Mouse (Mus musculus) spleen, embryonic (tissue): ENCODE measurements around the gene Radil.

Experiments used
- CTCF ChIA-PET: fragments of 350-600 bp; sonication (Branson Sonifier 250); formaldehyde crosslinking; loops from one replicate; lab custom pipeline; 2022; lab: Charles Lee

Radil gene

GRCm38 (mm10) chr5:142545014-142545795 lies 5.7 kb downstream of the Radil start:
- CTCF ChIA-PET = no interaction called here

GRCm38 (mm10) chr5:142537286-142537685 lies 13.6 kb downstream of the Radil start:
- CTCF ChIA-PET = no interaction called here

- CTCF ChIA-PET = no interaction called here
Observed at GRCm38 (mm10) chr5:142535388-142535787, 15.5 kb downstream of the Radil start.

- CTCF ChIA-PET = no interaction called here
Observed at GRCm38 (mm10) chr5:142529915-142530314, 21.0 kb downstream of the Radil start, which contains the start of gene Papolb. Papolb (minus strand) TSS chr5:142530076.

GRCm38 (mm10) chr5:142524711-142525464 lies 26.0 kb downstream of the Radil start:
- CTCF ChIA-PET = no interaction called here

GRCm38 (mm10) chr5:142521195-142521866 lies 29.6 kb downstream of the Radil start:
- CTCF ChIA-PET = no interaction called here

DNA sequence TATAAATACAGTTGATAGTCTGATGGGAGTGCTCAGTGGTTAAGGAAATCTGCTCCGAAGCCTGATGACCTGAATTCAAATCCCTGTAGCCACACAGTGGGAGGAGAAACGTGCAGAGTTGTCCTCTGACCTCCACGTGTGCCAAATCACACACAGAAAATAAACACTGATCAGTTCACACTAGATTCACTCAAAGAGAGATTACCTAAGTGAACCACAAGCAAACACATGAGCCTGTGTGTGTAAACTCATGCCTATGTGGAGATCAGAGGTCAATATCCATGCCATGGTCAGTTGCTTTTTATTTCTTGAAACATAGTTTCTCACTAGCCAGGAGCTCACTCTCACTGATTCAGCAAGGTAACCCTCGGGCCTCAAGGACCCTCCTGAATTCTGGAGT lies 30.5 kb downstream of the Radil start:
- CTCF ChIA-PET = no interaction called here

- CTCF ChIA-PET = no interaction called here
Observed at GRCm38 (mm10) chr5:142518973-142519372, 31.9 kb downstream of the Radil start.

DNA sequence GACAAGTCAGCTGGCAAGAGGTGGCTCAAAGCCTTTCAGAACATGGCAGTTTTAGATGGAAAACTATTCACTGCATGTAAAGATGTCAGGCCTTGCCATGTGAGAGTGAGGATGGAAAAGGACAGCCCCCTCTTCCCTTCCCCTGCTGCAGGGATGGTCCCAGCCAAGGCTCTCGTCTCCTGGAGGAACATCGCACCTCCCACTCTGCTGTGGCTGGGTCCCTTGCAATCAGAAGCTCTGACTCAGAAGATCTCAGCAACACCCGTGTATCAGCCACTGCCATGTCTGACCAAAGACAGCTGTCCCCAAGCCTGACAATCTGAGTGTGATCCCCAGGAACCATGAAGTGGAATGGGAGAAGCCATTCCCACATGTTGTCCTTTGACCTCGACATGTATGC lies 38.8 kb downstream of the Radil start:
- CTCF ChIA-PET = no interaction called here

- CTCF ChIA-PET = no interaction called here
Observed at GRCm38 (mm10) chr5:142510061-142510414, 40.9 kb downstream of the Radil start.

- CTCF ChIA-PET = no interaction called here
Observed at GRCm38 (mm10) chr5:142509141-142510060, 41.5 kb downstream of the Radil start.

GRCm38 (mm10) chr5:142505695-142506423 lies 45.0 kb downstream of the Radil start:
- CTCF ChIA-PET = interaction anchor here (0.7 kb wide), 1 partner anchor 30 kb away, joined by 10 read pairs; no protein-coding TSS in a partner anchor

DNA sequence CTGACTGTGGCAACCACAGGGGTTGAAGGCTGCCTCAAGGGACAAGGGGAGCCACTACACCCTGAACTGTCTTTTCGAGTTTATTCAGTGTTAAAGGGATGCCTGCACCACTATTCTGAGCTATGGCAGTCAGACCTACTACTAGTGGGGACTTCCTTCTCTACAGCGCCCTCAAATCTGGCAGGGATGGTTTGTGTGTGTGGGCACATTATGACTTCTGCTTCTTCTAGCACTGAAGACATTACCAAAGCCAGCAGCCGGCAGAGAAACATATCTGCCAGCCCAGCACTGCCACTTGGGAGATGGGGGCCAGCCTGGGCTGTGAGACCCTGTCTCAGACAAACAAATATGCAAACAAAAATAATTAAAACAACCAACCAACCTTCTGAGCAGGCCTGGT lies 46.7 kb downstream of the Radil start:
- CTCF ChIA-PET = interaction anchor here (0.7 kb wide), 1 partner anchor 184 kb away, joined by 4 read pairs; no protein-coding TSS in a partner anchor

GRCm38 (mm10) chr5:142502414-142502813 lies 48.5 kb downstream of the Radil start:
- CTCF ChIA-PET = no interaction called here

DNA sequence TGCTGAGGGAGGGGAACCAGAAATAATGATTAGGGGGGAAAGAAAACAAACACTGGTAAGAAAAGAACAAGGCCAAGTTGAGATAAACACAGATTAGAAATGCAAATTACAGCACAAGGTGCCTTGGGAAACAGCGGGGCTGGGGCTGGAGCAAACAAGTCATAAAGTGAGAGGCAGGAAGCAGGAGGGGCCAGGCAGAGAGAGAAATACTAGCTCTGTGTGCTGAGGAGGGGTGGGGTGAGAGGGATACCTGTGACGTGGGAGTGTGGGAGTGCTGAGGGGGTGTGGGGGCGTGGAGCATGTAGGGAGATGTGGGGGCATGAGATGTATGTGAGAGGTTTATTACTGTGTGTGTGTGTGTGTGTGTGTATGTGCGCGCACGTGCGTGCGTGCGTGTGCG lies 50.0 kb downstream of the Radil start:
- CTCF ChIA-PET = no interaction called here

- CTCF ChIA-PET = no interaction called here
Observed at GRCm38 (mm10) chr5:142498964-142499363, 51.9 kb downstream of the Radil start.

- CTCF ChIA-PET = no interaction called here
Observed at GRCm38 (mm10) chr5:142495321-142496096, 55.4 kb downstream of the Radil start.

GRCm38 (mm10) chr5:142493307-142493706 lies 57.6 kb downstream of the Radil start:
- CTCF ChIA-PET = no interaction called here

GRCm38 (mm10) chr5:142489955-142490707 lies 60.8 kb downstream of the Radil start:
- CTCF ChIA-PET = no interaction called here
